Mouse (Mus musculus): Measurements from ENCODE around the gene Myo1e.

GRCm38 (mm10) chr9:70290785-70291184 is 83.6 kb downstream of the Myo1e start:
- TF ChIP-seq TAL1 (IDR thresholded peaks at IDR 0.05; ENCODE audit: low read length) (no peak), GATA1 (IDR thresholded peaks at IDR 0.05; ENCODE audit: low read length) (no peak)
